Mouse (Mus musculus): ENCODE data around the gene Gm49318.

Gm49318 gene

GRCm38 (mm10) chr9:22030386-22030785 is 40.7 kb downstream of the Gm49318 start:
- no peak for DNase-seq (ENCODE audit: low read depth, low spot score)

DNA sequence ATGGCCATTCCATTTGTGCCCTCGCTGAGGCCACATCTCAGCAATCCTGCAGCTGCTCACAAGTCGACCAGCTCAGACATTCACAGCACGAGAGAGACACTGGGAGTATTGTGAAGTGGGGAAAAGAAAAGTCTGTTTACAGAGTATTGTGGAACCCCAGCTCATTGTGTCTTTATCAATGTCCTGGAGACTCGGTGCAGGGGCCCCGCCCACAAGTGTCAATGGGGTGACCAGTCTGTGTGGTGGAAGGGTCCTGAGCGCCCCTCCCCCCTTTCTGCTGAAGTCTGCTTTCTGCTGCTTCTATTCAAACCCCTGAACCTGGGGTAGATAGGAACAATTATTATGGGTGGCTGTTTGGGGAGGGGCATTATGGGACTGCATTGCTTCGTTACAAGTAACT is 42.6 kb downstream of the Gm49318 start:
- no peak for DNase-seq (ENCODE audit: low read depth, low spot score)

GRCm38 (mm10) chr9:22024592-22024991 is 46.5 kb downstream of the Gm49318 start:
- DNase-seq (ENCODE audit: low read depth, low spot score): no peak

GRCm38 (mm10) chr9:22017208-22017825 is 53.7 kb downstream of the Gm49318 start:
- DNase-seq (ENCODE audit: low read depth, low spot score): no peak

GRCm38 (mm10) chr9:22016245-22016644 is 54.8 kb downstream of the Gm49318 start:
- DNase-seq (ENCODE audit: low read depth, low spot score): no peak

DNA sequence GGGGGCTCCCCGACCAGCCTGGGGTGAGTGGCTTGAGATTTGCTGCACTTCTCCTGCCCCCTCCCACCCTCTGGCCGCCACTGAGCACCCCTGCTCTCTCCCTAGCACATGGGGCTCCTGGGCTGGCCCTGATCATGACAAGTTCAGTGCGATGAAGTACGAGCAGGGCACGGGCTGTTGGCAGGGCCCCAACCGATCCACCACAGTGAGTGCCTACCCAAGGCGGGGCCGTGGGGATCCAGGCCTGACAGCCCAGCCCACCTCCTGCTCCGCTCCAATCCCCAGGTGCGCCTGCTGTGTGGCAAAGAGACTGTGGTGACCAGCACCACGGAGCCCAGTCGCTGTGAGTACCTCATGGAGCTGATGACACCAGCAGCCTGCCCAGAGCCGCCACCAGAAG is 58.3 kb downstream of the Gm49318 start:
- no peak for DNase-seq (ENCODE audit: low read depth, low spot score)

GRCm38 (mm10) chr9:22011055-22011454 is 60.0 kb downstream of the Gm49318 start:
- no peak for DNase-seq (ENCODE audit: low read depth, low spot score)

- no peak for DNase-seq (ENCODE audit: low read depth, low spot score)
These were observed 66.5 kb downstream of the Gm49318 start for GRCm38 (mm10) chr9:22004546-22004945.

DNA sequence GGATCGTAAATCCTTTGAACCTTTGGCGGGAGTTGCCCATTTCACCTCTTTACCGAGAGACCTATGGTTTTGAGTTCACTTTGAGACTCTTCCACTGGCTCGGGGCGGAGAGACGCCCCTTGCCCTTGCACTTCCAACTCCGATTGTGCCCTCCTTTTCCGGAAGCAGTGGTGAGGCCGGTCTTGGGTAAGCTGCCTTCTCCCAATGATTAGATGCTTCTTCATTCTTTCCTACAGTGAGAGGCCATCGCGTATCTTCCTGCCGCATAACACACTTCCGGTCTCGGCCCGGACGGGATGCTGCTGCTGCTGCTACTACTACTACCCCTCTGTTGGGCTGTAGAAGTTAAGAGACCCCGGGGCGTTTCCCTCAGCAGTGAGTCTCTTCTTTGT is 67.9 kb downstream of the Gm49318 start:
- DNase-seq (ENCODE audit: low read depth, low spot score): no peak

DNA sequence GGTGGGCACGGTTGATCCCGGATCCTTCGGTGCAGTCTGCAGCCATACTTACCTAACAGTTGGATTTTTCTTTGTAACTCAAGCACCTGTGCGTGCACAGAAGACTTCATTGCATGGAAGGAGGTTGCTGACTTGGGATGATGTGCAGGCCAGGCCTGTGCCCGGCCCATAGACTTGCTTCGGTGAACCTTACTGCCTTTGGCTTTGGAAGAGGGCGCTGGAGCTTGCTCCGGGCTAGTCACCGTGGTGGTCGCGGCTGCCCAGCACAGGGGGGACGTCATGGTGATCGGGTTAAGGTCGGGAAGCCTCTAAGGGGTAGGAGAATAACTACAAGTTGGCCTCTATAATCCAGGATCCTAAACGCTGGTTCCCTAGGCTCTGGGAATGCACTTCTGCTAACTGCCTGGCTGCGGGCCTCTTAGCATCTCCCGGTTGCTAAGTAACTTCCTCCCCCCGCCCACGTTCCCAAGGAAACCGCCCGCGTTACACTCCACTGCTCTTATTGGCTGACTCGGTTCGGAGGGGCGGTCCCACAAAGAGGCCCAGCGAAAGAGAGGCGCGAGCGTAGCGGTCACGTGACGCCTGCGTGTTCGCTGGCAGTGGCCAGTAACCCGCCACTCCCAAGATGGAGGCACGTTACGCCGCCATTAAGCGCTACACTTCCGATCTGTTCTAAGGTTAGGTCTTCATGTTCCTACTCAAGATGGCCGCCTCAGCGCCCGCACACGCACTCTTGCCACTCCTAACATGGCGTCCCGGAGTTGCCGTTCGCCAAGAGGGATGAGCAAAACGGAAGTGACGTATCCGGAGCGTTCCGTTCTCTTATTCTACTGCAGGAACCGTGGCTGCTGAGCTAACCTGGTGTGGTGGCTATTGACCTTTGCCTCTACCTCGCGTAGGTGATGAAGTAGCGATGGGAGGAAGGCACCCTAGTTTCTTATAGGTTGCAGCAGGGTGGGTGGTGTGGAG is 68.6 kb downstream of the Gm49318 start, which contains the start of the genes Ccdc151 and Prkcsh:
Gene Ccdc151, minus strand, starts transcription at position 441 of the 969 bp plus-strand sequence.
Gene Prkcsh, plus strand, starts transcription at position 613 of the 969 bp plus-strand sequence.
- DNase-seq (ENCODE audit: low read depth, low spot score): peak; percentile 100

GRCm38 (mm10) chr9:22001633-22002032 is 69.4 kb downstream of the Gm49318 start:
- no peak for DNase-seq (ENCODE audit: low read depth, low spot score)

DNA sequence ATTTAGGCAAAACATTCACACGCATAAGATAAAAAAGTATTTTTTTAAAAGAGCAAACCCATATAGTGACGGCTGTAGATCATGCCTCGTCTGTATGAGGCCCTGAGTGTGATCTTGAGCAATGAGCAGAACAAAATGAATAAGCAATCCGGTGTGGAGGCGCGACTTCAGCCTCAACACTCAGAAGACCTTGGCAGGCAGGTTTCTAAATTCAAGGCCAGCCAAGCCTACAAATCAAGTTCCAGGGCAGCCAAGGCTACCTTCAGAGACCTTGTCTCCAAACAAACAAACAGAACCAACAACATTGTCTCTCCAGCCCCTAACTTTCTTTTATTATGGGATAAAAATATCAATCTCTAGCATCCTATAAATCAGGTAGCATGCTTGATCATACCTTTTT is 70.8 kb downstream of the Gm49318 start:
- DNase-seq (ENCODE audit: low read depth, low spot score): no peak

DNA sequence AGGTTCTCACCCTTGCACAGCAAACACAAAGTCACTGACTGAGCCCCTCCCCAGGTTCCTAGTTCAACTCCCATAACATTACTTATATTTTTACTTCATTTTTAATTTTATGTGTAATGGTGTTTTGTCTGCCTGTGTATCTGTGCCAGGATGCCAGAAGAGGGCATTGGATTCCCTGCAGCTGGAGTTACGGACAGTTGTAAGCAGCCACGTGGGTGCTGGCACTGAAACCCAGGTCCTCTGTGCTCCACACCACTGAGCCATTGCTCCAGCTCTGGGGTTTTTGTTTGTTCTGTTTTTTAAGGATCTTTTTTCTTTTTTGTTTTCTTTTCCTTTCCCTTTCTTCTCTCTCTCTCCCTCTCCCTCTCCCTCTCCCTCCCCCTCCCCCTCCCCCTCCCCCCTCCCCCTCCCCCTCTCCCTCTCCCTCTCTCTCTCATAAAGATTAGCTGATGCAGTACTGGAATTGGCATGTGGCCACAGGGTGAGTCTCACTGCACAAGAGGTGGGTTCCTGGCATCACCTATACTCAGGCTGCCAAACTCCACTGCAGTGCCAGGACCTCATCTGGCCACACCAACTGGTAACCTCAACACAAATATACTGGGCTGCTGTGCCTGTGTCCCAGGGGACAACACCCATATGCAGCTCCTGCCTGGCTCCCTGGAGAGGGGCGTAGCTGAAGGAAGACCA is 74.7 kb downstream of the Gm49318 start:
- DNase-seq (ENCODE audit: low read depth, low spot score): no peak

DNA sequence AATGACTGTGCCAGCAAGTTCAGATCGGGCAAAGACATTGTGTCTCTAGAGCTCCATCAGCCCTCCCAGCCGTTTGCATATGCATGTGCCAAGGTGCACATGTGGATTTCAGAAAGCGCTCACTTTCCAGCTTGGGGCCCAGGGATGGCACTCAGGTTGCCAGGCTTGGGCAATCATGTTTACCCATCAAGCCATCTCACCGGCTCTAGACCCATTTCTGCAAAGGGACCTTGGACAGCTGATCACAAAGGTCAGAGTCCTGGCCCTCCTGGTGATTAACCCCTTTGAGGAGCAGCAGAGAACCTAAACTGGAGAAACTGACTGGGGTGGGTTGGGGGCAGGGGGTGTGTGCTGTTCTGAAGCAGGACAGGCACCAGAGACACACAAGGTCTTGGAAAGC is 78.8 kb downstream of the Gm49318 start:
- DNase-seq (ENCODE audit: low read depth, low spot score): no peak

DNA sequence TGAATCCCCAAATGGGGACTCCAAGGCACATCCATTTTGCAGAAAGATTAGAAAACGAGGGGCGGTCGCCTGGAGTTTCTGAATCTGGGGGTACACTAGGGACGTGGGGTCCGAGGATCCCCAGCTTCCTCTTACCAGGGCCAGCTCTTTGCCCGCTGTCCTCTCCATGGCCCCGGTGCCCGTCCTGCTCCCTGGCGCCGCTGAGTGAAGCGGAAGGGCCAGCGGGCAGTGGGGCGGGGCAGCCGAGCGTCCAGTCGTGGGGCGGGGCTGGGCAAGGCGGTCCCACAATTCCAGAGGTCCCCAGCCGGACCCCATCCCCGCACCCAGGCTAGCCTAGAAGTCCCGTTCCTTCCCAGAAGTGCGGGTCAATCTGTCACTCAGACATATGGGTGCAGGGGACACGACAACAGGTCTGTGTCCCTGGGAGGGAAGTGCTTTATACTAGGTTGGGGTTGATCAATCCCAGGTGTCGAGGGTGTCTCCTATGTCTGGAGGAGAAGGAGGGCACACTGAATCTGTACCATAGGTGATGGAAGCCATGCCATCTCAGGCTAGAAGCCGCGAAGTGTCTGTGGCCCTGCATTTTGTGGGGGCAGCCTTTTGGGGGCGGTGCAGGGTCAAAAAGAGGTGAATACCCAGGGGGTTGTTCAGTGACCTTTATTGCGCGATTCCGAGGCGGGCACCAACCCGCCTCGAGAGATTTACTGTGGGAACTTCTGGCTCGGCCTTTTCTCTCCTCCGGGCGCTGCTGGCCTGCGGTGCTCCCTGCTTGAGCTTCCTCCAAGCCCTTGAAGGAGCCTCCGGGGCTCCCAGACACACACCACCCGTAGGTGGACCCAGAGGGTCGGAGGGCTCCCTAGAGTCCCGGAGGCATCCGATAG is 81.6 kb downstream of the Gm49318 start, which contains the start of gene Rgl3:
Gene Rgl3, minus strand, starts transcription at position 217 of the 881 bp plus-strand sequence.
- DNase-seq (ENCODE audit: low read depth, low spot score): no peak

DNA sequence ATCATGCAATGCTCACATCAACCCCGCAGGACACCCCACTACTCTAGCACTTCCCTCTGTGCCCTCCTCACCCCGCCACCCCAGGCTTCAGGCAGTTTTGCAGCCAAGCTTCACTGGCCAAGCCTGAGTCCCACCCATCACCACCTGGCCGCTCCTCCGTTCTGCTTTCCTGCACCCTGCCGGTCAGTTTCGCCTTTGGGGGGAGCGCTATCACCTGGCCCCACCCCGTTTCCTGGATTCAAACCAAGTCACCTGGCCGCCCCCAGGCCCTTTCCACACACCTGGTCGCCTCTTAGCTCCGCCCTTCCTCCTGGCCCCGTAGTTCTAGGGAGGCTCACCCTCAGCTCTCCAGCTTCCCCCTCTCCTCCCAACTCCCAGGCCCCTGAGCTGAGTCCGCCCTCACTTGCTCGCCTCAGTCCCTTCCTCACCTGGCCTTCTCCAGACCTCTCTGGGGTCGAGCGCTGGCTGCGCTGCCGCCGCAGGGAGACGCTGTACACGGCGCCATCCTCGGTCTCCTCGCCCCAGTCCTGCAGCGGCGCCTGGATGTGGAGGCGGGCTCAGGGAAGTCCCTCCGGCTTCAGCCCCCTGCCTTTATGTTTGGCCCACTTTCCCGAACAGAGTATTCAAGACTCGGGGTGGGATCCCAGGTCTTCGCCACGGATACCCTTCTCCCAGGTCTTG is 82.5 kb downstream of the Gm49318 start:
- DNase-seq (ENCODE audit: low read depth, low spot score): no peak

- no peak for DNase-seq (ENCODE audit: low read depth, low spot score)
These were observed 83.3 kb downstream of the Gm49318 start for GRCm38 (mm10) chr9:21987592-21988342.

Data from retina, adult 2 months (tissue).